Mouse (Mus musculus) central nervous system, embryonic 14 days (tissue): Measurements from ENCODE around the gene Vmn1r169. TPM values are rescaled to one million over a fixed set of nuclear protein-coding genes. Genes with fewer than 3 reads are reported as not detected.

Experiments
- polyA plus RNA-seq: library from polyadenylated mRNA; depleted of rRNA; stranded (reverse); fragments of >200 nt; gene quantifications from 2 replicates; pipeline ENCODE4 v1.2.3, GENCODE M21; 2012; rRNA removed

Vmn1r169 gene
- not detected in 2 replicates for polyA plus RNA-seq

GRCm38 (mm10) chr7:23575226-23575625 lies at the start of gene Vmn1r169:
Gene Vmn1r169 (plus strand): TSS chr7:23575526.

GRCm38 (mm10) chr7:23539432-23539831 lies 35.9 kb upstream of the Vmn1r169 start, which contains the start of gene Vmn1r168:
Gene Vmn1r168 (plus strand): TSS chr7:23539732.

GRCm38 (mm10) chr7:23605875-23606274 lies 30.5 kb downstream of the Vmn1r169 start, which contains the start of gene Vmn1r170:
Gene Vmn1r170 (plus strand): TSS chr7:23606175.

Other genes with a start within 250 kb of the Vmn1r169 start
- 0.03 TPM in 1 of 2 replicates, not detected in the other for gene Nlrp5, start 189.6 kb upstream of the Vmn1r169 start, polyA plus RNA-seq
- not detected in 2 replicates for gene Vmn1r167, start 68.3 kb upstream of the Vmn1r169 start, polyA plus RNA-seq
- gene Vmn1r168, start 35.8 kb upstream of the Vmn1r169 start, polyA plus RNA-seq = not detected in 2 replicates
- not detected in 2 replicates for gene Vmn1r170, start 30.6 kb downstream of the Vmn1r169 start, polyA plus RNA-seq
- gene Vmn1r171, start 55.2 kb downstream of the Vmn1r169 start, polyA plus RNA-seq = not detected in 2 replicates
- gene Vmn1r172, start 82.8 kb downstream of the Vmn1r169 start, polyA plus RNA-seq = not detected in 2 replicates
- gene Vmn1r173, start 125.2 kb downstream of the Vmn1r169 start, polyA plus RNA-seq = not detected in 2 replicates
- gene Vmn1r174, start 176.7 kb downstream of the Vmn1r169 start, polyA plus RNA-seq = not detected in 2 replicates
- gene Vmn1r175, start 235.1 kb downstream of the Vmn1r169 start, polyA plus RNA-seq = not detected in 2 replicates